Mouse (Mus musculus) spleen, postnatal 4 days (tissue): Measurements from ENCODE around the gene Nup62.

Experiments
- DNase-seq, 2 experiments: peaks; one replicate each; pipeline ENCODE4 v3.0.0; 2022; ENCODE audit warnings: low spot score in 2 of 2

Gene Nup62

GRCm38 (mm10) chr7:44818751-44819235 lies 2.9 kb downstream of the Nup62 start:
- peak; percentile 42 to 67 for DNase-seq

DNA sequence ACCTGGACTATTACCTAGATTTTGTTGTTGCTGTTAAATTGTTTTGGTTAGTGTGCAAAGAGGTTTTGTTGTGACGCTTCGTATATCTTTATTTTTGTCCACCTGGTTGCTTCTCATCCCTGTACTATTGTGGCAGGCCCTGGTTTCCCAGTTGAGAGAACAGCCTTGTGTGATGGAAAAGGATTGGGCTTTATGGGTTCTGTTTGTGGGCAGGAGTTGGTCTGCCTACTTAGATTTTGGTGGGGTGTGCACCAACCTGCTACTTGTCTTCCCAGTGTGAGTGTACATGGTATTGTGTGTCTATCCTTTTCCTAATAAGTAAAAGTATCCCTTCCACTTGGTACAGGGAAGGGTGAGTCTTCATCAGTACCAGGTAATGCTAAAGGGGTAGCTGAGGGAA lies 3.5 kb downstream of the Nup62 start:
- peak in 1 of 2 experiments; percentile 3 for DNase-seq

- peak; percentile 10 to 55 for DNase-seq
Observed at GRCm38 (mm10) chr7:44819863-44820262, 4.0 kb downstream of the Nup62 start.

DNA sequence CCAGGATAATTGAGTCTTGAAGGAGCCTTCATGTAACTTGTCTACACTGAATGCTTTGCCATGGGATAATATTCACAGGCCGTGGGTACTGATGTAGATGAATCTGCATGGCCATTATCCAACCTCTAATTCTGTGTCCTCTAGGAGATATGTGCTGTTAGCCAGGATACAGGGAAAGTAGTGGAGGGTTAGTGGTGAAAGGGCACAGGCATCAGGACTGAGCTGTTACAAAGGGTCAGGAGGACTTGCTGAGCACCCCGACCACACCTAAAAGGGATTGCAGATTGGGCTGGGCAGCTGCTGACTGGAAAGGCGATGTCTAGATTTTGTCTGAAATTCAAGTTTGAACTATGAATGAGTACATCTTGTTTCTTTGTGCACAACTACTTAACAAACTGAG lies 4.6 kb downstream of the Nup62 start:
- peak; percentile 6 to 33 for DNase-seq

DNA sequence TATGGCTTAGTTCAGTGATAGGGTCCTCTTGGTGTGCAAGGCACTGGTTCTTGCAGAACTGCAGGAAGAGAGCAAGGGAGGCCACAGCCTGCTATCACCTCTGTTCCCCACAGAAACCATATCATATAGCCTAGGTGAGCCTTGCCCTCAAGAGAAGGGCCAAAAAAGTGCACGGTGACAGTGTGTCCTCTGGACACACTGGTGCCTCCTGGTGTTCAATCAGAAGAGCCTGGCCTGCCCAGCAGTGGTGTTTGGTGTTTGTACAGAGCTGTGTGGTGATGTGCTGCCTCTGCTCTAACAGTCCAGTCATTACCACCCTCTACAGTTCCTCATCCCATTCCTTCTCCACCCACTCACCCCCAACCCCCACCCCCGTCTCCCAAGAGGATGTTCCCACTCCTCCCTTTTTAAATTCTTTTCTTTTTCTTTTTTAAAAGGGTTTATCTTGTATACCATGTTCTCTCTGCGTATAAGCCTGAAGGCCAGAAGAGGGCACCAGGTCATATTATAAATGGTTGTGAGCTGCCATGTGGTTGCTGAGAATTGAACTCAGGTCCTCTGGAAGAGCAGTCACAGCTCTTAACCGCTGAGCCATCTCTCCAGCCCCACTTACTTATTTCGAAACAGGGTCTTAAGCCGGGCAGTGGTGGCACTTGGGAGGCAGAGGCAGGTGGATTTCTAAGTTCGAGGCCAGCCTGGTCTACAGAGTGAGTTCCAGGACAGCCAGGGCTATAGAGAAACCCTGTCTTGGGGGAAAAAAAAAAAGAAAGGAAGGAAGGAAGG lies 6.0 kb downstream of the Nup62 start:
- DNase-seq, result peak; percentile 19 to 59

DNA sequence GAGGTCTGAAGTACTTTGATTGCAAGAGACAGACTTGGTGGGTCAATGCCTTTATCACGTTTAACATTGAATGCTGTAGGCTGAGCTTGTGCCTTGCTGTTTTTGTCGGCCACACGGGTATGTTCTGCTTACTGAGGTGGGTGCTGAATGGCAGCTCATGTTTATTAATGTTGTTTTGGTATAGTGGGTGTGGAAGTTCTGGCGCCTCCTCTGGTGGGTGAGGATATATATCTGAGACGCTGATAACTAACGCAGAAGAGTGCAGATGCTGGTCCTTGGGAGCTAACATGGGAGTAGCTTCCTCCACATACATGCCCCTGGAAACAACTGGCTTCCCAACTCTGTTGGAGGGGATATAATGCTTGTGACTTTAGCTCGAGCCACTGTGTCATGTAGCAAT lies 7.5 kb downstream of the Nup62 start:
- peak in 1 of 2 experiments; percentile 57 for DNase-seq

GRCm38 (mm10) chr7:44824872-44825271 lies 9.0 kb downstream of the Nup62 start:
- DNase-seq, result peak; percentile 79 to 91

- no peak for DNase-seq
Observed at GRCm38 (mm10) chr7:44826771-44827170, 10.9 kb downstream of the Nup62 start.

GRCm38 (mm10) chr7:44828706-44829105 lies 12.8 kb downstream of the Nup62 start:
- DNase-seq, result no peak

DNA sequence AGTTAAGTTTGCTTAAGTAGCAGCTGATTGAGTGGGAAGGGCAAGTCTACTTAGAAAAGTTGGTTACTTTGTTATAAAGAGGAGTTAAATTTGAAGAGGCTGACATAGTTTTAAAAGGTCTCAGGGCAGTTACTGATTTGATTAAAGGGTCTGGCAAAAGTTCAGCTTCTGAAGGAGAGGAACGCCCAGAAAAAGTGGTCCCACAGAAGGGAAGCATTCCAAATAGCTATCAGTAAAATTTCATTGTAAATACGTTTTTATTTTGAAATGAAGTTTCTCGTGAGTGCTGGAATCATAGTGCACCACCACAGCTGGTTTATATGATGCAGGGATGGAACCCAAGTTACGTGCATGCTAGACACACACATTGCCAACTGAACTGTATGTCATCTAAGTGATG lies 16.9 kb downstream of the Nup62 start:
- no peak for DNase-seq

GRCm38 (mm10) chr7:44835373-44836015 lies 19.6 kb downstream of the Nup62 start:
- peak in 1 of 2 experiments; percentile 14 for DNase-seq

DNA sequence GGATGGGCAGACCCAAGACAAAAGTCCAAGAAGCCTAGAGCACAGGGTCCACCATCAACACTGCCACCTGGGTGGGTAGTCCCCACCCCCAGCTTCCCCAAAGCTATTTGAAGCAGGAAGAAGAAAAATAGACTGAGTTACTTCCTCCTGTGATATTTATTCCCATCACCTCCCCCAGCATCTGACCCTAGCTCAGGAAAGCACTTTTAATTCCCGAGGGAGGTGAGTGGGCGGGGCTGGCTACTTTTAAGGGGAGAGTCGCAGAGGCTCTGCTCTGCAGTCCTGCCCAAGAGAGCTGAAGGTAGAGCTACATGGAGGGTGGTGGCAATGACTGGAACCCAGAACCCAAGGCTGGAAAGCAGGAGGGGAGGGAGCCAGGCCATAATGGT lies 20.1 kb downstream of the Nup62 start:
- DNase-seq, result peak; percentile 74 to 82

DNA sequence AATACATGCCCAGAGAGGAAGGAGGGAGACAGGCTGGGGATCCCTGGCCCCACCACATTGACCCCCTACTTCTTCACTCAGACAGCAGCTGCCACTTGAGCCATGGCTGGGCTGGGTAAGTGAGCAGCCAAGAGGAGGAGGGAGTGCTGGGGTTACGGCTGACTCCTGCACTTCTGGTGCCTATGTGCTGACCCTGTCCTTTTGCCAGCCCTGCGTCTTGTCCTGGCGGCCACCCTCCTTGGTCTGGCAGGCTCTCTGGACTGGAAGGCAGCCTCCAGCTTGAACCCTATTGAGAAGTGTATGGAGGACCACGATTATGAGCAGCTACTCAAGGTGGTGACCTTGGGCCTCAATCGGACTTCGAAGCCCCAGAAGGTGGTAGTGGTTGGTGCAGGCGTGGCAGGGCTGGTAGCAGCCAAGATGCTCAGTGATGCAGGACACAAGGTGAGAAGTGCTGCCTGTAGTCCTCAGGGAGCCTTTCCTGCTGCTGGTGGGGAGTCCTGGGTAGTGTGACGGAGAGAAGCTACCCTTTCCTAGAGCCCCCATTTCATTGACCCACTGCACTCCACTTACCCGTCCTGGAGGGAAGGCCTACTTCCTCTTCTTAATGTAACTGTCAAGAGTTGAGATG lies 20.6 kb downstream of the Nup62 start:
- peak; percentile 17 to 64 for DNase-seq

- DNase-seq, result no peak
Observed at GRCm38 (mm10) chr7:44838073-44838472, 22.2 kb downstream of the Nup62 start.

- no peak for DNase-seq
Observed at GRCm38 (mm10) chr7:44839171-44839490, 23.2 kb downstream of the Nup62 start.

DNA sequence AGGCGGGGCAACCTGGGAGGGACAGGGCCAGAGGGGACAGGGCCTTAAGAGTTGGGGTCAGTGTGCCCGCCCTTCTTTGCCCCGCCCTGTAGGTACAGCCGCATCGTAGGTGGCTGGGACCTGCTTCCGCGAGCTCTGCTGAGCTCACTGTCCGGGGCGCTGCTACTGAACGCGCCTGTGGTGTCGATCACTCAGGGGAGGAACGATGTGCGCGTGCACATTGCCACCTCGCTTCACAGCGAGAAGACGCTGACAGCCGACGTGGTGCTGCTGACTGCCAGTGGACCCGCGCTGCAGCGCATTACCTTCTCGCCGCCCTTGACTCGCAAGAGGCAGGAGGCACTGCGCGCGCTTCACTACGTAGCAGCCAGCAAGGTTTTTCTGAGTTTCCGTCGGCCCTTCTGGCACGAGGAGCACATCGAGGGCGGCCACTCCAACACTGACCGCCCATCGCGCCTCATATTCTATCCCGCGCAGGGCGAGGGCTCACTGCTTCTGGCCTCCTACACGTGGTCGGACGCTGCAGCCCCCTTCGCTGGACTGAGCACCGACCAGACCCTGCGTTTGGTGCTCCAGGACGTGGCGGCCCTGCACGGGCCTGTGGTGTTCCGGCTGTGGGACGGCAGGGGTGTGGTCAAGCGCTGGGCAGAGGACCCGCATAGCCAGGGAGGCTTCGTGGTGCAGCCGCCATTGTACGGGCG lies 23.8 kb downstream of the Nup62 start:
- DNase-seq, result peak; percentile 59 to 79

DNA sequence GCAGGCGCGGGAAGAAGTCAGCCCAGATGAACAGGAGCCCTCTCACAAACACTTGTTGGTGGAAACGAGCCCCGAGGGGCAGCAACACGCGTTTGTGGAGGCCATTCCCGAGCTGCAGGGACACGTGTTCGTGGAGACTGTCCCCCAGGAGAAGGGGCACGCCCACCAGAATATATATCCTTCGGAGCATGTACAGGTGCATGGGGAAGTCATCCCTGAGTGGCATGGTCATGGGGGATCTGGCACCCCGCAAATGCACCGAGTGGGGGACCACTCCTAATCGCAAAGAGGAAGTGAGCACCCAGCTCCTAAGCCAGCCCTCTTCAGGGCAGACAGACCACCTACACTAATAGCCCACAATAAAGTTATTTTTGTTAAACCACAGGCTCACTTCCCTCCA lies 24.5 kb downstream of the Nup62 start:
- DNase-seq, result peak; percentile 19 to 69

GRCm38 (mm10) chr7:44841825-44842463 lies 26.1 kb downstream of the Nup62 start:
- DNase-seq, result no peak

DNA sequence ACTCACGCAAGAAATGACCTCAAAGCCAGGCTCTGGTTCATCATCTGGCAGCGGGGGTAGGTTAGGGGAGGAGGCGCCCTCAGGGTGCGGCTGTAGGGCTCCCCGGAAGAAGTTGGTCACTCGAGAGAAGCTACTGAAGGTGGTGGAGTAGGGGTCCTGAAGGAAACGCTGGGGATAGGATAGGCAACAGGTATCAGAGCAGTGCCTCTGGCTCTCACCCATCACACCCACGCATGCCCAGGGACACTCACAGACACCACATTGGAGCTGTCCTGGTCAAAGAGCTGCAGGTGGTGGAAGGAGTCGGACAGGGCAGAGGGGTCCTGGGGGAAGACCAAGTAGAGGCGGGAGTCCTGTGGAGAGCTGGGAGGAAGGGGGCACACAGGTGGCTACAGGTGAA lies 29.1 kb downstream of the Nup62 start:
- no peak for DNase-seq

DNA sequence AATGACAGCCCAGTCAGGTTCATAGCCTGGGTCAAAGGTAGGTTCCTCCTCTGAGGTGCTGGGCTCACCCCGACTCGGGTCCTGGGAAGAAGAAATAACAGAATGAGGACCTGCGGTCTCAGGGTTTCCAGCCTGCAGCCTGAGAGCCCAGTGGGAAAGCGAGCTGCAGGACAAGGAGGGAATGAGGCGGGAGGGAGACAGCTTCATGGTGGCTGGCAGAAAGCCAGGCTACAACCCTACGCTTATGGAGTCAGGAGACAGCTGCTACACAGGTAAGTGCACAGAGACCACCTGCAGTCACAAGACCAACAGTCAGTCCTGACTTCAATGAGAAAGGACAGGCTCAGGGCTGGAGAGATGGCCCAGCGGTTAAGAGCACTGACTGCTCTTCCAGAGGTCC lies 30.9 kb downstream of the Nup62 start:
- DNase-seq, result no peak

DNA sequence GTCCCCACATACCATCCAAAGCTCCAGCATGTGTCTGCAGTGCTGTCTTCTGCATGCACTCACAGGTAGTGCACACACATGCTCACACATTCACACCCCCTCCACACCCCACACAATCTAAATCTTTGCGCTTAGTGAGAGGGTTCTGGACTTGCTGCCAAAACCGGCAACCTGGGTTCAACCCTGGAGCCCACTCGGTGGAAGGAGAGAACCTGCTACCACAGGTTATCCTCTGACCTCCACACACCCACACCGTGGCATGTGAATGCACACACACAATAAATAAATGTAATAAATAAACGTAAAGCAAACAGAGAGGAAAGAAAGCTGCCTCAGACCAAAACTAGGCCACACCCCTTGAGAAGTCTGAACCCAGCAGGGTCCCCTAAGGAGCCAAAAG lies 31.9 kb downstream of the Nup62 start:
- DNase-seq, result no peak
